Mouse (Mus musculus): ENCODE data around the gene Comt. TPM values are rescaled to one million over a fixed set of nuclear protein-coding genes. Genes with fewer than 3 reads are reported as not detected.

Comt gene
- total RNA-seq, 2 experiments from 2014 or later, result 130 to 150 TPM

- peak; percentile 85 to 86 for DNase-seq
- intact Hi-C loops (cut with DNase I), result loop anchor here (5.0 kb wide), 1 partner anchor 45 kb away; the partner anchor contains the start of genes Arvcf and Tango2
These were observed 33.9 kb downstream of the Comt start for GRCm38 (mm10) chr16:18392469-18393426.

DNA sequence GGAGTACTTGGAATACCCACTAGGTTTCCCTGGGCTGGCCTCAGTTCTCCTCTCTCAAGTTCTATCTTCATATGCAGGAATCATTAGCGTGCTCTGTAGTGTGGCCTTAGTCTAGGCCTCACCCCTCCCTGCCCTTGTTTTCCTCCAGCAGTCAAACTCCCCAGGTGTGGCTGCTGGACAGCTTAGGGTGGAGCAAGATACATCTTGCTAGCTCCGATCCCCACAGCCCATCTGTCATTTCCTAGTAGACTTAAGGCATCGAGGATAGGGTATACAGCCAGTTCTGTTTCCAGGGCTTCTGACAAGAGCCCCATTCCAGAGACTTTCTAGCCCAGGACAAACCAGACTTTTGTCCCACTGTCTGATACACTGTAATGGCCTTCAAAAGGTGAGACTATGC lies 34.9 kb downstream of the Comt start:
- DNase-seq, result no peak
- intact Hi-C loops (cut with DNase I), result loop anchor here (5.0 kb wide), 1 partner anchor 44 kb away; the partner anchor contains the start of genes Arvcf and Tango2

DNA sequence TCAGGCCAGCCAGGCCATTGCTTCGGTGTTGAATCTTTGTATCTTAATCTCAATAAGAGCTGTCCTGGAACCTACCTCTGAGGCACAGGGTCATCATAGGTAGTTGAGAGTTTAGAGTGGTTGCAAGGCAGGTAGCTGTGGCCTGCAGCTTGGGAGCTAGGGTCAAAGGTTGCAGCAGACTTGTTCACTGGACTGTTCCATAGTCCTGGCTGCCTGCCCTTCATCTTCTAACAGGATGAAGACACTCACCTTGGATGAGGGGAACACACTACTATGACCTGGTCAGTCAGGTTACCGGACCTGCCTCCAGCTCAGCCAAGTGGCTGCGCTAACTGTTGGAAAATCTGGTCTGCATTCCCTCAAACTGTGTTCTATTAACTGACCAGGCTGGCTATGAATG lies 35.5 kb downstream of the Comt start:
- no peak for DNase-seq
- intact Hi-C loops (cut with DNase I), result loop anchor here (5.0 kb wide), 1 partner anchor 44 kb away; the partner anchor contains the start of genes Arvcf and Tango2

- intact Hi-C loops (cut with DNase I), result loop anchor here (5.0 kb wide), 1 partner anchor 43 kb away; the partner anchor contains the start of genes Arvcf and Tango2
These were observed 36.3 kb downstream of the Comt start for GRCm38 (mm10) chr16:18390399-18390798.

DNA sequence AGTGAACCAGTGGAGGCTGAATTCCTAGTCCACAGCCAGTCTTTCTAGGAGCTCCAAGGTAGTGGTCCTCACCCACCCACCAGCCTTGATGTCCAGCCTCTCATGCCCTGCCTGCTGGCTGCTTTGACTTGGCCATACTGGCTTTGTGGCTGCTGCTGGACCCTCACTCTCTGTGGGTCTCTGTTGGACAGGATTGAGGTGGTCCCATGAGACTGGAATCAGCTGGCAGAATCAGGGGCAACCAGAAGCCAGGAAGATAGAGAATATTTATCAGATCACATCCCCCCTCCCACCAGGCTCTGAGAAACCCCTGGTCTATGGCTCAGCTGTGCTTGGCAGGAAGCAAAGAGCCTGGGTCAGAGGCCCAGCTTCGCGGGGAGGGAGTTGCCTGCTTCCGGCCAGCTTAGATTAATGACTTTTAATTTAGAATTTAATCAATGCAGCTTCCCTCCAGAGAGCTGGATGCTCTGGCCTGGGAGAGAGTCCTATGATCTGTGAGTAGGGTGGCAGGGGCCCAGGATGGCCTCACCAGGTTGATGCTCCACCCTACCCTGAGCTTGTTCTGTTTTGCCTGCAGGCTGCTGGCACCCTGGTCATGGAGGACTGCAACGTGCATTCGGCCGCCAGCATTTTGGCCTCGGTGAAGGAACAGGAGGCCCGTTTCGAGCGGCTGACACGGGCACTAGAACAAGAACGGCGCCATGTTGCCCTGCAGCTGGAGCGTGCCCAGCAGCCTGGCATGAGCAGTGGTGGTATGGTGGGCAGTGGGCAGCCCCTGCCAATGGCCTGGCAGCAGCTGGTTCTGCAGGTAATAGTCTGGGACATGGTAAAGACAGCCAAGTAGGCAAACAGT lies 37.8 kb downstream of the Comt start:
- intact Hi-C loops (cut with DNase I), result no loop called here
- peak in 1 of 2 experiments; percentile 2 for DNase-seq

More at GRCm38 (mm10) chr16:18390399-18390798, 36.3 kb downstream of the Comt start:
- DNase-seq, result no peak

- intact Hi-C loops (cut with DNase I), result no loop called here
- peak in 1 of 2 experiments; percentile 2 for DNase-seq
These were observed 38.7 kb downstream of the Comt start for GRCm38 (mm10) chr16:18387704-18388582.

- intact Hi-C loops (cut with DNase I), result no loop called here
These were observed 39.7 kb downstream of the Comt start for GRCm38 (mm10) chr16:18386972-18387371.

DNA sequence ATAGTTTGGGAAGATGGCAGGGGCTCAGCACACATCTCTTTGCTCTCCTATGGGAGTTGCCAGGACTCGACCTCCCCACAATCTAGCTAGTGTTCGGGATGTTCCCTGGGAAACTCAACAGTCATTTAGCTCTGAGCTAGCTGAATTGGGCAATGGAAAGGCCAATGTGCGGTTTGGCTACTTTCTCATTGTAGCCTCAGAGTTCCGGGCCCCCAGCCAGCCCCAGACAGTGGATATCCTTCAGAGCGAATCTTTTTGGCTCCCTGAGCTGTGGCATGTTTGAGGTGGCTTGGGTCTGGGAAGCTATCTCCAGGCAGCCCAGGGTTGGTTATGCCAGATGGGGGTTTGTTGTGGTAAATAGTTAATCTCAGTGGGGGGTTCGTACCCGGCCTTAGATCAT lies 40.2 kb downstream of the Comt start:
- DNase-seq, result no peak
- intact Hi-C loops (cut with DNase I), result no loop called here

More at GRCm38 (mm10) chr16:18386972-18387371, 39.7 kb downstream of the Comt start:
- no peak for DNase-seq

DNA sequence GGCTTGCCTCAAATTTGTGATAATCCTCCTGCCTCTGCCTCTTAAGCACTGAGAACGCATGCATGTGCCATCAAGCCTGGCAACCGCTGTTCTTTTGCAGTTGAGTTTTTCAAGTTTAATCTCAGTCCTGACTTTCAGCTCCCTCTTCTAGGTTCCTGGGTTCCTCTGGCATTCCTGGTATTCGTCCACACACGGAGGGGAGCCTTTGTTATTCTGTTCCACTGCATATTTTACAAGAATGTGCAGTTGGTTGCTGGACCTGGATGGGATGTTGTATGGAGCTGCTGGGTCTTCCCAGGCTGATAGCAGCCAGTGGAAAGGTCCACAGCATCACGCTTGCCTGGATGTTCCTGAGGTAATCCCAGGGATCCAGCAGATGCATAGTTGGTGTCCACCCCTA lies 41.2 kb downstream of the Comt start:
- intact Hi-C loops (cut with DNase I), result no loop called here
- DNase-seq, result no peak

DNA sequence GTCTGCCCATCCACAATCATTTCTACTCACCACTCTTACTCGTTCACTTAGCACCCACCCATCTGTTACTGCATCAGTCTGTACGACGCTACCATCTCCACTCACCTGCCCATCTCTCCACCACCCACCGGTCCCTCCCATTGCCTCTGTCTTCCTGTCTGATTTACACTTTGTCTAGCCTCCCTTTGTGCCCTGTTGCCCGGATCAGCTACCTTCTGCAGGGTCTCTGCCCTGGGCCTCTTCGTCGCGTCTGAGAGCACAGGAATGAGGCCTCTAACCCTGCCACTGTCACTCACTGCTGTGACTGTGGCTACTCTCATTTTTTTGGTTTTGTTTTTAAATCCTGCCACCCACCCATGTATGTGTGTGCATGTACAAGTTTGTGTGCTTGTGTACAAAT lies 42.0 kb downstream of the Comt start:
- DNase-seq, result no peak
- intact Hi-C loops (cut with DNase I), result no loop called here

- intact Hi-C loops (cut with DNase I), result no loop called here
These were observed 42.4 kb downstream of the Comt start for GRCm38 (mm10) chr16:18384211-18384610.

GRCm38 (mm10) chr16:18383756-18384155 lies 42.9 kb downstream of the Comt start:
- intact Hi-C loops (cut with DNase I), result no loop called here

More at GRCm38 (mm10) chr16:18384211-18384610, 42.4 kb downstream of the Comt start:
- no peak for DNase-seq

GRCm38 (mm10) chr16:18383045-18383726 lies 43.5 kb downstream of the Comt start:
- peak in 1 of 2 experiments; percentile 49 for DNase-seq
- intact Hi-C loops (cut with DNase I), result no loop called here

More at GRCm38 (mm10) chr16:18383756-18384155, 42.9 kb downstream of the Comt start:
- no peak for DNase-seq

DNA sequence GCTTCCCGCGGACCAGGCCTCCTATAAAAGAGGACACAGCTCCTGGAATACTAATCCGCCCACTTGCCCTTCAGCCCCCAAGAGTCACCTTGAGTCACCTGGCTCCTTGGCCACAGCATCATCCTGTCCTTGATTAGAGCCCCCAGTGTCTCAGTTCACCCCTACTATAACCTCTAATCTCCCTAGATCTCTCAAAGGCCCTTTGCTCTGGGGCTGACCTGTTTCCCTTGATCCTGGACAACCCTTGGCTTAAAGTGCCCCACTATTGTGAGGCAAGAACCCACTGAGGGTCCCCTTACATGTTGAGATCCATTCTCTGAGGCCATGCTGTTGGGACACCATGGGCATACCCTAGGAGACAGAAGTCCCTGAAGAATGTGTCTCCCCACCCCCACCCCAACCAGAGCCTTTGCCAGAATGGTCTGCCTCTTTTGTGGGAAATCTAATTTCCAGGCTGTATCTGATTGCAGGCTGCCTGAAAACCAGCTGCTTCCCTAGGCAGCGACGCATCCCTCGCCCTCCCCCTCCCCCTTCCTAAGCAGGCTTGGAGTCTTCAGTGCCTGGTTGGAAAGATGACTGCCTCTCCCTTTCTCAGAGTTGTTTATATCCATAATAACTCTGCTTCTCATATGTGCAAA lies 44.9 kb downstream of the Comt start:
- intact Hi-C loops (cut with DNase I), result no loop called here

GRCm38 (mm10) chr16:18380495-18381063 lies 46.1 kb downstream of the Comt start:
- intact Hi-C loops (cut with DNase I), result no loop called here
- no peak for DNase-seq

More for the DNA sequence above, 44.9 kb downstream of the Comt start:
- DNase-seq, result no peak

DNA sequence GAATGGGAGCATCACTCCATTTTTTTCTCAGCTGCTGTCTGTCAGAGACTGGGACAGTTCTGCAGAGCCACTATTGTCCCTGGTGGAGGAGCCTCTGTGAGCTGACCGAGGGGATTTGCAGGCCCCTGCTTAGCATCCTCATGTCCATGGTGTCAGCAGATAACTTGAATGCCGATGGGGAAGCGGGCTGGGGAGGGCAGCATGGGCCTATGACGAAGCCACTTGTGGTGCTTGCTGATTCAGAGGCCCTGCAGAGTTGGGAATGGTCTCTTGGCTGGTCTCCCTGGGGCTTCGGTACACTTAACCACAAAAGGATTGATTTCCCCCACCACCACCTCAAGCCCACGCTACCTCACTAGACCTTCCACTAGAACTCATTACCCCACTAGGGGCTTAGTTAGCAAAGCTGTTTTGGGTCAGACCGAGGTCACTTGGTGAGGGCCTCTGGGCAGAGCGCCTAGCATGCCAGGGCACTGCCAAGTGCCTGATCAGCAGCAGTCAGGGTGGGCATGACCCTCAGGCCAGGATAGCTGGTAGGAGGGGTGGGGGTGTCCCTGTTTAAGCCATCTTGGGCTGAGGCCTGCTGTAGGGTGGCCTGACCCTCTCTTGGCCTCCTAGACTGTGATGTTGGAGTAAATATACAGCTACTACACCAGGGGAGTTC lies 47.2 kb downstream of the Comt start:
- intact Hi-C loops (cut with DNase I), result no loop called here
- DNase-seq, result no peak

DNA sequence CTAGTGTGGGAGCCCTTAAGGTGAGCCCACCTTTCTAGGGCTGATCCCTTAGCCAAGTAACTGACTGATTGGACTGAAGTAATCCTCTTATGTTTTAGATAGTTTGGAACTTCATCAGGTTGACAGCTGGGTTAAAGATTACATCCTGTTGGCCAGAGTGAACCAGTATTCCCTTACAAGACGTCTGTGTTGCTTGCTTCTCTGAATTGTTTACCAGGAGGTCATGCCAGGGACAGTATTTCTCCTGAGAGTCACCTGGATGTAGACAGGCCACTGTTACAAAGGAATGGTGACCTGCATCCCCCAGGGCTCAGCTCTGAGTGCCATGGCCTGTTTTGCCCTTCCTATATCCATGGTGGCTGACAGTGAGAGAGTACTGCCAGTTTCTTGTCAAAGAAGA lies 48.2 kb downstream of the Comt start:
- intact Hi-C loops (cut with DNase I), result no loop called here
- DNase-seq, result no peak

DNA sequence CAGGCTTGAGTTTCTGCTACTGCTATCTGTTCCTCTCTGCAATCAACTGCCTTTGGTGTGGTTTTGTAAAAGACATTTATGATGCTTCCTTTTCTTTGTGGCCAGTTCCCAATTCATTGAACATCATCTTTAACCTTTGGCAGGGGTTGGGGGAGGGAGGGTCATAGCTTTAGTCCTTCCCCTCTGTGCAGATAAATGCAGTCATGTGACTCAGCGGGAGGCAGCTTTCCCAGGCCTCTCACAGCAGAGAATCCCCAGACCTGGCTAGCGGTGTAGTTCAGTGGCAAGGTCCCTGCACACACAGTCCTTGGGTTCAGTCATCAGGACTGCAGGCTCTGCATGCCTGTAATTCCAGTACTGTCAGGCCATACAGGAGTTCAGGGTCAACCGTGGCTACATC lies 49.4 kb downstream of the Comt start:
- intact Hi-C loops (cut with DNase I), result no loop called here
- DNase-seq, result no peak

Measured in heart, postnatal 36 days (tissue).